Mouse (Mus musculus): ENCODE measurements around the gene Galr2.

Gene Galr2

DNA sequence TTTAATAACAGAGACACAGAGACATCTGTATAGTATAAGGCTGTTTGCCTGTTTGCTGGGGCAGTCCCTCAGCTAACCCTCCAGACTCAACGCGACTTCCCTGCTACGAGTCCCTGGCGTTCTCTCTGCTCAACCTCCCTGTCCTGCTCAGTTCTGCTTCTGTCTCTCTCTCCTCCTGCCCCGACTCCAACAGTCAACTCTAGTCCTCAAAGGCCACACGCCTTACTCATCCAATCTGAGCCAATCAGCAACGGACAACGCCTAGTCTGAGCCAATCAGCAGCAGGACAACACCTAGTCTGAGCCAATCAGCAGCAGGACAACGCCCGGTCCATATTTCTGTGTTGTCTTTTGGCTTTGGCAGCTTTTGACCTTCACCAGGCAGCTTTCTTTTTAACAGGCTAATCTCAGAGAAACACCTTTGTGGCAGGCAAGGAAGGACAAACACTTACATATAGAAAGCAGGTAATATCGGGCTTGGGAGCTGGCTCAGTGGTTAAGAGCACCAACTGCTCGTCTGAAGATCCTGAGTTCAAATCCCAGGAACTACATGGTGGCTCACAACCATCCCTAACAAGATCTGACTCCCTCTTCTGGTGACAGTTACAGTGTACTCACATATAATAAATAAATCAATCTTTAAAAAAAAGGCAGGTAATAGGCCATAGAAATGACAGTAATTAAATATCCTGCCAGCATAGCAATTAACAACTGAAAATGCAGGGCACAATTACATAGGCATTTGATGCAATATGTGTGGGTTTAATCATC lies 27.2 kb downstream of the Galr2 start:
- DNase-seq: peak; percentile 44

DNA sequence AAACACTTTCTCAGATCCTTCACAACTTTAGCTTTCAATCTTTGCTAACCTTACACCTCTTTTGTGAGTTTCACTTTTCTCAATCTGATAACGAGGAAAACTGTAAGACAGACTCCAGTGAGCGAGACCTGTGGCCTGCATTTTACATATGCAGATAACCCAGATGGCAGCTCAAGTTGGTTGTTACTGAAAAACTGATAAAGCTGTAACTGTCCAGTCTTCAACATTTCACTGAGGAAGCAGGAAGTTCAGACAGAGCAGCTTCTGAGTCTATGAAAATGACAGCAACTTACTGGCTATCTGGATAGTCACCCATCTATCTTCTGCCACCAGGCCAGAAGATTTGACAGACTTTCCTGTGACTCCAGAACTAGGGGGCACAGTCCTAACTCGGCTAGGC lies 28.9 kb downstream of the Galr2 start:
- DNase-seq: no peak

DNA sequence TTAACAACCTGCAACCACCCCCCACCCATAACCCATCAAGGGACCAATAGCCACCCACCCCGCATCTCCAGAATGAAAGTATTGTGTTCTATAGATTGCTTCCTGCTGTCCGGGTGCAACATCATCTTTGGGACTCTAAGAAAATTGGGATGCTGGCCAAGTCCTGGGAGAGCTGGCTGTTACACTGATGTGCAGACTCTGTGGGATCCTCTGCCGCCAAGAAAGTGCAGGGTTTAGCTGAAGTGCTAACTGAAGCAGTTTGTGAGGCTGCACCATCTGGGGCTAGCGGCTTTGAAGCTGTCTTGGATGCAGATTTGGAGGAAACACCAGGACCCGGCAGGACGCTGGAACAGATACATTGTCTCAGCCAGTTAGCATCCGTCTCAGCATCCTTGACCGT lies 30.4 kb downstream of the Galr2 start:
- DNase-seq: no peak

DNA sequence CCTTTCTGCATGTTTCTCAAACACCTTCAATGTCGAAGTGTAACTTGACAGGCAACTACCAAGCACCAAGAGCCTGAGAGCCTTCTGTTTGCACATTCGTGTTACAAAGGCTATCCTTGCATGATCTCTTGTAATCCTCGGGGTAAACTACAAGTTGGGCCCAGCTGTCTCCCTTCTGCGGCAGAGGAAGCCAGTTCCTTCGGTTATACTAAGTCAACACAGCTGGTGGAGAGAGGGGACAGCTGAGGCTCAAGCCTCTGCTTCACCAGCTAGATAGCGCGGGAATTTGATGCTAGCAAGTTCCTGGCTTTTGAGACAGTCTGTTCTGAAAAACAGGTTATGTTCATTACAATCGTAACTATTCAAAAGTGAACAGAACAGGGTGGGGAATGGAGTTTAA lies 31.6 kb downstream of the Galr2 start:
- no peak for DNase-seq

DNA sequence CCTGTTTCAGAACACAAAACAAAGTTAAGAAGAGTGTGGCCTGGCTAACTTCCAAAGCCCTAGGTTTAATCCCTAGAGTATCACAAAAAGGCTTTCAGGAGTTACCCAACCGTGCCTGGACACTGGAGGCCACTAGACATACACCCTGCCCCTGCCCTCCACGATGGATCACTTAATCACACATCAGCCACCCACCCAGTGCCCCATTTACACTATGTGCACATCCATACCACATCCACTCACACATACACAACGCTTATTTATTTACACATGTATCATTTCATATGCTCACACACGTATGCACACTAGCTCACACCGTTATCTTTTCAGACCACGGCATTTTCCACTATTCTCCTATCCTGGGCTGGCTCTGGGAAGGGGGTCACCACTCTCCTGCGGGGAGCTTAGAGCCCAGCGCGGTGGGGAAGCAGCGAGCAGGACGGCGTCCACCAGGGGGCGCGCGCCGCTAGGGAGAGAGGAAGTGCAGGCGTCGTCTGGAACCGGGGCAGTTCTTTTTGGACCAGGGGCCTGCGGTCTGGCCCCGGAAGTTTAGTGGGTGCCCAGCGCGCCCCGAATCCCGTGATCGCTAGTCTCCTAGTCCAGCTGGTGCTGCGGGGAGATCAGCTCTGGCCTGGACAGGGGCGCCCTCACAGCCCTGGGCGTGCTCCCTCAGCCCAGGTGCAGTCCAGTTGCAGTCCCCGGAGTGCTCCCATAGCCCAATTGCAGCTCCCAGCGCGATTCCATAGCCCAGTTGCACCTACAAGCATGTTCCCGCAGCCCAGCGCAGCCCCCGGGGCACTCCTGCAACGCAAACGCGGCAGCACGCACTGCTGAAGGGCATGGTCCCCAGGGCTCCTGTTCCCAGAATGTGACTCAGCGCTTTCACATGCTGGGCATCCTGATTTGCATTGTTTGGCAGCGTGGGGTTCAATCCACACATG lies 38.2 kb downstream of the Galr2 start:
- DNase-seq: peak; percentile 73

DNA sequence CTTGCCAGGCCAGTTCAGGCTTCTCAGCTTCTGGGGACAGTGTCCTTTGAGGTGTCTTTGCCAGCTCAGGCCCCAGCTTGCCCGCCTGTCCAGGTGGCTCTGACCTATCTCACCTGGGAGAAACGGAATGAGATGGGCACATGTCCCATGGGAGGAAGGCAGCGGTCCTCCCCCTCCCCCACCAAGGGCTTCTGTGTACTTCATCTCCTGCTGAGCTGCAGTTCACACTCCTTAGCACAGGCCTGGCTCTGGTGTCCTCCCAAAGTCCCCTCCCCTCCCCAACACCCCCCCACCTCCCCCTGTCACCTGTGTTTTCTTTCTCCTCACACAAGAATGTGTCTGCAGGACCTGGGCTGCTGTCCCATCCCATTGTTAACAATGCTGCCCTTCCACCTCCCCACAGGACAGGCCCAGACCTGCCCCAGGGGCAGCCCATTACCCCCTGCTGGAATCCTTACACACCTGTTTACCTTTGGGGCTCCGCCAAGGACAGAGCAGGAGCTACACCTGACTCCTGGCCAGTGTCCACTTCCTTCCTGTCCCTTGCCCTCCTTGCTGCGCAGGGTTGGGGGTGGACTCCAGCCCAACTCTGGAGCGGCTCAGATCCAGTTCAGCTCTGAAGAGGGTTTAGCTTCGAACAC lies 46.3 kb downstream of the Galr2 start:
- no peak for DNase-seq

DNA sequence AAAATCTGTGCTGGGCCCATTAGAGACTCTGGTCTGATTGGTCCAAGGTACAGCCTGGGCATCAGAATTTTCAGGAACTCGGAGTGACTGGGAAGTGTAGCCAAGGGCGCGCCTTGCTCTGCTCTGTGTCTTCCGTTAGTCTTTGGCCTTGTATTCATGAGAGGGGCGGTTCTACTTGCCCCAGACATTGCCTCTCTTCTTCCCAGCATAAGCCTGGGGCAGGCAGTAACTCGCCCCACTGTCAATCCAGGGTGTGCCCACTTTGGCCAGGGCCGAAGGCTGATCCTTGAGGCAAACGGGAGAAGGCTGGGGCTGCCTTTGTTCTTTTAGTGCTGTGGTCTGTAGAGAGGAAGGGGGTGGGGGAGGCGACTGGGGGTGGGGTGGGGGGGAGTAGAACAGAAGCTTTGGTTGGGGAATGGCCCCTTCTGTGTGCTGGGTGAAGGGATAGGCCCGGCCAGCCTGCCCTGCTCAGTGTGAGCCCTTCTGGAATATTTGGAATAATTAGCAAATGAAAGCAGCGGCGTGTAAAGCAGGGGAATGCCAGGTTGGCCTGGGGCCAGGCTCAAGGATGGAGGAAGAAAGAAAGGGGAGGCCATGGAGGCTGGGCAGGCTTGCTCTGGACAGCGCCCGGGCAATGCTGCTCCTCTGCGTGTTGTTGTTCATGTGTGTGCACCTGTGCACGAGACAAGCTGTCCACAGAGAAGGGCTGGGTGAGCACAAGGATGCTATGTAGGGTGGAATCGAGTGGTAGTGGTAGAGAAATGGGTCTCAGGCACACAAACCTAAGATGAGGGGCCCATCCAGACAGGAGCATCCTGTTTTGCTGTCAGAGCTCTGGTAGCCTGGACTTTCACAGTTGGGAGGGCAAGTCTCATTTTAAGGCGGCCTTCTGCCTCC lies 48.8 kb downstream of the Galr2 start:
- no peak for DNase-seq

DNA sequence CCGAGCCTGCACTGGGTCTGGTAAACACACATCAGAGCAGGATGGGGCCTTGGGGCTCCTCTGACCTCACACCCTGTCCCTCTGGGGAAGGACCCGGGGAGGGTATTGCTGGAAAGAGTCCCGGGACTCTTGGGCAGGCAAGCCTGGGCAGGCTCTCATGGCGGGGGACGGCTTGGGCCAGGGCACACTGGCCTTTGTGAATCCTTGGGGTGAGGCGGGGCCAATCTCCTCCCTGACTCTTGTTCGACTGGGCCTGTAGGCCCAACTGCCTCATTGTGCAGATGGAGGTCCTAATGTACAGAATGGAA lies 49.4 kb downstream of the Galr2 start:
- peak; percentile 27 for DNase-seq

DNA sequence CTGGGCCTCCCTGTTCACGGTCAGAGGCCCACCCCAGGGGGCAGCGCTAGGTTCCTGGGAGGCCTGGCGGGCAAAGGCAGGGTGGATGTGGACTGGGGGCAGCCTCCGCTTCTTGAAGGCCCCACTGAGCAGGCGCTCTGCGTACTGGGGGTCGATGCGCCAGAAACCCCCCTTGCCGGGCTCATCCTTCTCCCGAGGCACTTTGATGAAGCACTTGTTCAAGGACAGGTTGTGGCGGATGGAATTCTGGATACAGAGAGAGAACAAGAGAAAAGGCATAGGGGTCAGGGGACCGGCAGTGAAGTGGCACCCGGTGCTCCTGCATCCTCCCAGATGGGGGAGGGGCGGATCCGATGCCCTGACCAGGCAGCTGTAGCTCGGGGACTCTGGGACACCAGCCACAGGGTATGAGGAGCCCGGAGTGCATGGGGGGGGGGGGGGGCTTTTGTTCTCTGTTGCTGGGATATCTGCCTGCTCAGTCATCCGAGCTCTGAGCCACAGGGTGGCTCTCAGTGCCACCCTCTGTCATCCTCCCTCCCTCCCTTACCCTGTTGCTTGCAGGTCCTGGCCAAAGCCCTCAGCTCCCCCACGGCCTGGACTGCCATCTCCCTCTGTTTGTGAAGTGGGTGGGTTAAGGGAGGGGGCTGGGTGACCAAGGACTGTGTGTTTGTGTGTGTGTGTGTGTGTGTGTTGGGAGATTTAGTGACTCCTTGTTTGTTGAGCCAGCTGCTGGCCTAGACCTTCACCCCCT lies 51.7 kb downstream of the Galr2 start:
- peak; percentile 33 for DNase-seq

DNA sequence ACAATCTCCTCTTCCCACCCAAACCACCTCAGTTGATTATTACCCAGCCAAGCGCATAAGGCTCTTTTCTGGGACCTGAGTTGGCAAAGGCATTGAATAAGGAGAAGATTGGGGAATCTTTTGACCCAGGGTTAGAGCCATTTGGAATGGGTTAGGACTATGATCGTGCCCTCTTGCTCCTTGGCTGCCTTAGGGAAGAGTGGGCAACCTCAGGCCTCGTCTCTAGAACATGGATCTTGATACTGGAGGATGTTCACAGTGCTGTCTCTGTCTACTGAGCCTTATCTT lies 52.2 kb downstream of the Galr2 start:
- no peak for DNase-seq
